Mouse (Mus musculus): ENCODE measurements around the gene Gch1. TPM values are rescaled to one million over a fixed set of nuclear protein-coding genes. Genes with fewer than 3 reads are reported as not detected.

Gene Gch1
- total and polyA plus RNA-seq, 2 experiments from 2014 or later = 5.6 to 10.2 TPM

DNA sequence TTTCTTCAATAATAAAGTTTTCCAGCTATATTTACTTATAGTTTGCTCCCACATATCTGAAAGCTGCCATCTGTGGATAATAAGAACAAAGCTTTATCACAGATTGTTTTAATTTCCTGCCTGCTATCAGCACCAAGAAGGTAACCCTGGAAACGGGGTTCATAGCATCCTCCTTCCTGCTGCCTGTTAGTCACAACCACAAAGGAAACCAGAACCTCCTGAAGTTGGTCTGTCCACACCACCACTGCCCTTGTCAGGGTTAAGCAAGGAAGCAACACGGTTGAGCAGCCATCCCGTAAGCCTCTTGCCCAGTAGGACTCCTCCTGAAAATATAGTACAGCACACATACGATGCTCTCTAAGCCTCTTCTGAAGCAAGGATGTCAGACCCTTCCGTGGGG is 17.1 kb downstream of the Gch1 start:
- 61% methylated on average over 5 of the region's 5 CpGs for WGBS
- TF ChIP-seq EP300 (IDR thresholded peaks at IDR 0.05; ENCODE audit: low read depth) = no peak
- TF ChIP-seq CTCF (IDR thresholded peaks at IDR 0.05; ENCODE audit: low read depth) = no peak
- ATAC-seq (ENCODE audit: insufficient read depth, low read depth) (no peak), DNase-seq (ENCODE audit: low spot score) (no peak)
- no peak overlapping the region for H3K27ac ChIP-seq (ENCODE audit: low read depth)
- H3K4me1 ChIP-seq (ENCODE audit: control insufficient read depth, insufficient read depth) = peaks cover 14% of the 10 kb centered on the region
- H3K9me3 ChIP-seq (replicated peaks; ENCODE audit: control insufficient read depth, low read length) = no peaks in the 10 kb centered on the region
- H3K9ac ChIP-seq (replicated peaks; ENCODE audit: low read depth, low read length) = no peak overlapping the region
- H3K4me3 ChIP-seq (ENCODE audit: low read depth, low read length) = no peak overlapping the region
- H3K27me3 ChIP-seq (ENCODE audit: control insufficient read depth, insufficient read depth, low read length) = no peaks in the 10 kb centered on the region
- no peak overlapping the region for H3K4me2 ChIP-seq (ENCODE audit: low read depth, low read length)
- no peaks in the 10 kb centered on the region for H3K36me3 ChIP-seq (replicated peaks; ENCODE audit: control insufficient read depth, insufficient read depth, low read length)

DNA sequence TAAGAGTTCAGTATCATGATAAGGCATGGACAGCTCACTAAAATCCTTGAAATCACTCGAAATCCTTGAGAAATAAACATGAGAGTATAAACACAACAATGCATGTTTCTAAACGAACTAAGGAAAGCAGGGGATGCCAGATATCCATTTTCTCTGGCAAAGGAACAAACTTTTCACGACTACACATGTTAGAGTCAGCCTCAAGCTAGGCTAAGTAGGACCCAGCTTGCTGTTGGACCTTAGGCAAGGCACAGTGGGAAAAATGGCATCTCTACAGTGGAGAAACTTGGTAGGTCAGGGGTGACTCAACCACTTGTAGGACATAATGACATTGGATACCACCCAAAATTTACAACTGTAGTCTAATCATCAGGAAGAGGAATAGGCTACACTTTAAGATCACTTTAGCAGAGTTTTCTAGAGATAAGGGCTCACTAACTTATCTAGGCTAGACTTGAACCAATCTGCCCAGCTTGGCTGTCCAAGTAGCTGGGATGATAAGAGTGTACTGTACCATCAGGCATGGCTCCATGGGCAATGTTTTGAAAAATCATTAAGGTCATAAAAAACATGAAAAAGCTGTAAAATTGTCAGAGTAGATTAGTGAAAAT is 18.6 kb downstream of the Gch1 start:
- H3K27me3 ChIP-seq (ENCODE audit: control insufficient read depth, insufficient read depth, low read length) = no peaks in the 10 kb centered on the region
- H3K4me2 ChIP-seq (ENCODE audit: low read depth, low read length) = no peak overlapping the region
- H3K4me1 ChIP-seq (ENCODE audit: control insufficient read depth, insufficient read depth) = peaks cover 14% of the 10 kb centered on the region
- no peak overlapping the region for H3K4me3 ChIP-seq (ENCODE audit: low read depth, low read length)
- H3K27ac ChIP-seq (ENCODE audit: low read depth) = no peak overlapping the region
- WGBS = 57% methylated on average over 3 of the region's 3 CpGs
- H3K9me3 ChIP-seq (replicated peaks; ENCODE audit: control insufficient read depth, low read length) = no peaks in the 10 kb centered on the region
- no peak overlapping the region for H3K9ac ChIP-seq (replicated peaks; ENCODE audit: low read depth, low read length)
- no peaks in the 10 kb centered on the region; the same call in 1 of the 2 replicates for H3K36me3 ChIP-seq (replicated peaks; ENCODE audit: control insufficient read depth, insufficient read depth, low read length)
- TF ChIP-seq CTCF (IDR thresholded peaks at IDR 0.05; ENCODE audit: low read depth) = no peak
- no peak for TF ChIP-seq EP300 (IDR thresholded peaks at IDR 0.05; ENCODE audit: low read depth)
- ATAC-seq (ENCODE audit: insufficient read depth, low read depth) (no peak), DNase-seq (ENCODE audit: low spot score) (no peak)

DNA sequence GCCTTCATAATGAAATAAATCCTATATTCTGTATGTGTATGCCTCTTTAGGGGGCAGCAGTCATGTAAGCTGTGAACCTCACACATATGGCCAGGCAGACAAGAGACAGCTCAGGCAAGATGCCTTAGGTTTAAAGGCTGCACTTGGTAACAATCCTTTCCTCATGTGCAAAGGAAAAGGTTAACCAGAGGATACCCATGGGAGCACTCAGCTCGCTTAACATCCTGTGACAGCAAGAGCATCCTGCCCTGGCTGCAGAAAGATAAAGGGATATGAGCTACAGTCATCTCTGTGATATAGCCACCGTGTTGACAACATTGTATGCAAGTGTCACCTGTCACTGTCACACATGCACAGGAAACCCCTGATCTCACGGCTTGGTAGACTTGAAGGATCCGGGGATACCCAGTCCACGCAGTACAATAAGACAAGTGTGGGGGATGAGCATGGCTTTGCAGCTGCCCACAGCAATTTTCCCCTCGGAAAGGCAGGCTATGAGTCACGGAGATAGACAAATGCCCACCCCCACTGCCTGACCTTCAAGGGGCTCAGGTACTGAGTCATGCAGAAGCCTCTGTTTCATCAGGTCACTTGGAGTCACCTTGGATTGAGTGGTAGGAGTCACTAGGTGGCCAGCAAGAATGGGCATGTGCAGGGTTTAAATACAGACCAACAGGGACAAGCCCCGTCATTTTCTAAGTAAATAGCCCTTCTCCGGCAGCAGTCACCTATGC is 19.4 kb downstream of the Gch1 start:
- Histone ChIP-seq H3K4me1 (ENCODE audit: control insufficient read depth, insufficient read depth) (peaks cover 14% of the 10 kb centered on the region), H3K27me3 (ENCODE audit: control insufficient read depth, insufficient read depth, low read length) (no peaks in the 10 kb centered on the region), H3K4me2 (ENCODE audit: low read depth, low read length) (no peak overlapping the region), H3K4me3 (ENCODE audit: low read depth, low read length) (no peak overlapping the region), H3K9me3 (replicated peaks; ENCODE audit: control insufficient read depth, low read length) (no peaks in the 10 kb centered on the region), H3K36me3 (replicated peaks; ENCODE audit: control insufficient read depth, insufficient read depth, low read length) (no peaks in the 10 kb centered on the region; the same call in 1 of the 2 replicates), H3K27ac (ENCODE audit: low read depth) (no peak overlapping the region), H3K9ac (replicated peaks; ENCODE audit: low read depth, low read length) (no peak overlapping the region)
- no peak for DNase-seq (ENCODE audit: low spot score)
- 45% methylated on average over 9 of the region's 9 CpGs for WGBS
- TF ChIP-seq CTCF (IDR thresholded peaks at IDR 0.05; ENCODE audit: low read depth) = no peak
- no peak for TF ChIP-seq EP300 (IDR thresholded peaks at IDR 0.05; ENCODE audit: low read depth)
- ATAC-seq (ENCODE audit: insufficient read depth, low read depth) = no peak

DNA sequence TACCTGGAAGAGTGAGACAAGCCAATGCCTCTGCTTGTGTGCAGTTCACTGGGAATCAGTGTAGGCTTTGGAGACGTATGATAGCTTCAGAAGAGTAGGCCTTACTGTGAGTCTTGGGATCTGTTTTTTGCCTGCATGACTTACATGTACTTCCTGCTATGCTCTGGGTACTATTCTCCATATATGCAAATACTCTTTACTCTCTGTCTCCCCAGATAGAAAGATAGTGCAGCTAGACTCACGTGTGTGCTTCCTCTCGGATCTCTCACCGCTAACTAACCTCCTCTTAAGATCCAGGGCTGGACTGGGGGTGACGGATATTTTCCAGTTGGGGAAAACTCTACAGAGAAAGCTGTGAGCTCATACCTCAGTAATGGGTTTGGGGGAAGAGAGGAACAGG is 23.5 kb downstream of the Gch1 start:
- H3K27me3 ChIP-seq (ENCODE audit: control insufficient read depth, insufficient read depth, low read length) = no peaks in the 10 kb centered on the region
- no peak overlapping the region for H3K4me3 ChIP-seq (ENCODE audit: low read depth, low read length)
- ATAC-seq (ENCODE audit: insufficient read depth, low read depth) (no peak), DNase-seq (ENCODE audit: low spot score) (no peak)
- H3K4me2 ChIP-seq (ENCODE audit: low read depth, low read length) = no peak overlapping the region
- H3K36me3 ChIP-seq (replicated peaks; ENCODE audit: control insufficient read depth, insufficient read depth, low read length) = no peaks in the 10 kb centered on the region; the same call in 1 of the 2 replicates
- no peak overlapping the region for H3K9ac ChIP-seq (replicated peaks; ENCODE audit: low read depth, low read length)
- TF ChIP-seq EP300 (IDR thresholded peaks at IDR 0.05; ENCODE audit: low read depth) (no peak), CTCF (IDR thresholded peaks at IDR 0.05; ENCODE audit: low read depth) (no peak)
- H3K27ac ChIP-seq (ENCODE audit: low read depth) = no peak overlapping the region
- 86% methylated on average over 5 of the region's 5 CpGs for WGBS
- H3K9me3 ChIP-seq (replicated peaks; ENCODE audit: control insufficient read depth, low read length) = no peaks in the 10 kb centered on the region
- peaks cover 16% of the 10 kb centered on the region for H3K4me1 ChIP-seq (ENCODE audit: control insufficient read depth, insufficient read depth)

DNA sequence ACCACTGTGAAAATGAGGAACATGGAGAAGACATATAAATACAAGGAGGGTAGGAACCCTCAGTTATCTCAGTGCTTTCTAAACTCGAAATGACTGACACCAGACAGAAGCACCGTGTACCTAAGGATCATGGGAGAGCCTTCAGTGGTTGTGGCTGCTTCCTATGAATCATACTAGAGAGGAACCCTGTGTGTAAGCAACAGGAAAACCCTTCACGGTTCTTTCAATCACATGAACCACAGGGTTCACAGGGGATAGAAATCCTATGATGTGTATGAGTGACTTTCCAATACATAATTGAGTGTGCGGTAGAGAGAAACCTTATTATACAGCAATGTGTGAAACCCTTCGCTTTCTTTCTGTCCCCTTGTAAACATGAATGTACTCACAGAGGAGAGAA is 24.1 kb downstream of the Gch1 start:
- WGBS = 76% methylated on average over 5 of the region's 5 CpGs
- no peaks in the 10 kb centered on the region; the same call in 1 of the 2 replicates for H3K36me3 ChIP-seq (replicated peaks; ENCODE audit: control insufficient read depth, insufficient read depth, low read length)
- H3K9me3 ChIP-seq (replicated peaks; ENCODE audit: control insufficient read depth, low read length) = no peaks in the 10 kb centered on the region

More for the DNA sequence above, 24.1 kb downstream of the Gch1 start:
- ATAC-seq (ENCODE audit: insufficient read depth, low read depth) (no peak), DNase-seq (ENCODE audit: low spot score) (no peak)
- Histone ChIP-seq H3K4me3 (ENCODE audit: low read depth, low read length) (no peak overlapping the region), H3K4me1 (ENCODE audit: control insufficient read depth, insufficient read depth) (peaks cover 11% of the 10 kb centered on the region), H3K4me2 (ENCODE audit: low read depth, low read length) (no peak overlapping the region), H3K27me3 (ENCODE audit: control insufficient read depth, insufficient read depth, low read length) (no peaks in the 10 kb centered on the region), H3K9ac (replicated peaks; ENCODE audit: low read depth, low read length) (no peak overlapping the region), H3K27ac (ENCODE audit: low read depth) (no peak overlapping the region)
- TF ChIP-seq EP300 (IDR thresholded peaks at IDR 0.05; ENCODE audit: low read depth) = no peak
- TF ChIP-seq CTCF (IDR thresholded peaks at IDR 0.05; ENCODE audit: low read depth) = no peak
